Mouse (Mus musculus) kidney, adult 11 months (tissue): ENCODE results near the gene B4galt1.

ENCODE experiments used
- DNase-seq: peaks from one replicate; pipeline ENCODE4 v3.0.0; 2022

B4galt1 gene

DNA sequence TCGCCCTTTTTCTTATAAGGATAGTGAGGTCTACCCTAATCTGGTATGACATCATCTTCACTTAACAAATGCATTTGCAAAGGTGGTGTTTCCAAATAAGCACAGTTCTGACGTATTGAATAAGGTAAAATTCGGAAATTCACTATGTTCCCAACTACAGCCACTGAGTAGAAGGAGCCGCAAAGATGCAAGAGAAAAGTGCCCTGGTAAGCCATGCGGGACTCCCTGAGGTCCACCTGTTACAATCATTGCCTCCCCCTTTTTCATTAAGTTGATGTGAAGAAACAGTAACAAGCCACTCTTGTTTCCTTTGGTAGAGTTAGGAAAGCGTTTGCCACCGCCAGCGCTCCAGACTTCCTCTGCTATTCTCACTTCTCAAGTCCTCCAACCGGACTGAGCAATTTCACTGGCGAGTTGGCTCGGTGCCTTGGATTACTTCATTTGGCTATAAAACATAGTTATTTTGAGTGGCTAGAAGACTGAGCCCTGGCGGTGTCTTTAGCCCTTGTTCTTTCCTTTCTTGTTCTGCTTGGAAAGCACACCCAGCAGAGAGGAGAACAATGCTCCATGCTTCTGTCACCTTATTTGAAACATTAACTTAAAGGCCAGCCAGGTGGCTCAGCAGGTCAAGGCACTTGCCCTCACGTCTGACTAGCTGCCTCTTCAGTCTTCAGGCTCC, 14.9 kb upstream of the B4galt1 start:
- peak; percentile 75 for DNase-seq

DNA sequence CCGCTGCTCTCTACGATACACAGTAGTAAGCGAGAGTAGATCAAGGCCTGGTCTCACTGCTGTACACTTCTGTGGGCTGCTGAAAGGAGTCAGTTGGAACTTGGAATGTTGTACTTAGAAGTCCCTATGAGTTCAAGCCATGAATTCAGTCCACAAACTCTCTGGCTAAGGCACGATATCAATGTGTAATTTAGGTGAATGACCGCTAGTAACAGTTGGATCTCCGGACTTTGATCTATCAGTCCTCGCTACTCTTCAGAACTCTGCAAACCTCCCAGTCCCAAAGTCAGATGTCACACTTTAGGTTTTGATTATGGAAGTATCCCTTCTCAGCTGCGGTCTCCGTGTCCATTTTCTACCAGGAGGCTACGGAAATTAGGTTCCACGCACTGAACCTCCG, 10.6 kb upstream of the B4galt1 start:
- no peak for DNase-seq

DNA sequence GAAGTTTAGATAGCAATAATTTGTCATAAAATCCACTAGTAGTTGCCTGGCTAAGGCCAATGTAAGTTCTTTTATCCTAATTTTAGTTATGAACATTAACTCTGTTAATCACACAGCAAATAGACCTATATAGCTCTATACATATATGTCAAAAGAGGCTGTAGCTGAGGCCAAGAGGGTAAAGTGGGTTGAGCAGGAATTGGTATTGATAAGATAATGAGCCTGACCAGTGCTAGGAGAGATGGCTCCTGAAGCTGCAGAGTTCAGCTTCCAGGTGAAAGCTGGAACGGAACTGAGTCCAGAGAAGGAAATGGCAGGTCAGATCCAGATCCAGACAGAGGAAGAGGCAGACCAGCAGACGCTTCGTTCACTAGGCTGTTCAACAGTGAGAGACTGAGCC, 9.5 kb upstream of the B4galt1 start:
- DNase-seq = no peak

DNA sequence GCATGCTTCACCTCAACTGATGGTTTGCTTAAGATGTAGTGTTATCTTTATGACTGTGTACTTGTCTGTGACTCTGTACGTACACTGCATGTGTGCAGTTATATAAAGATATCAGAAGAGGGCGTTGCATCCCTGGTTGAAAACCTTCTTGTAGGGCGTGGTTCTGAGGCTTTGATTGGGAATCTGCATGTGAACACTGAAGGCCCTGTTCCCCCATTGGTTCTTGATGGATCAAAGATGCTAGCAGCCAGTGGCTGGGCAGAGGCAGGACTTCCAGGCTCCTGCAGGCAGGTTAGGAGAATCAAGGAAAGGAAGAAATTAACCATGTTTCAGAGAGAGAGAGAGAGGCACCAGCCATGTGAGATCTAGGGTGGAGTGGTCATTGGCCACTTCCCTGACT, 7.3 kb upstream of the B4galt1 start:
- DNase-seq = no peak

DNA sequence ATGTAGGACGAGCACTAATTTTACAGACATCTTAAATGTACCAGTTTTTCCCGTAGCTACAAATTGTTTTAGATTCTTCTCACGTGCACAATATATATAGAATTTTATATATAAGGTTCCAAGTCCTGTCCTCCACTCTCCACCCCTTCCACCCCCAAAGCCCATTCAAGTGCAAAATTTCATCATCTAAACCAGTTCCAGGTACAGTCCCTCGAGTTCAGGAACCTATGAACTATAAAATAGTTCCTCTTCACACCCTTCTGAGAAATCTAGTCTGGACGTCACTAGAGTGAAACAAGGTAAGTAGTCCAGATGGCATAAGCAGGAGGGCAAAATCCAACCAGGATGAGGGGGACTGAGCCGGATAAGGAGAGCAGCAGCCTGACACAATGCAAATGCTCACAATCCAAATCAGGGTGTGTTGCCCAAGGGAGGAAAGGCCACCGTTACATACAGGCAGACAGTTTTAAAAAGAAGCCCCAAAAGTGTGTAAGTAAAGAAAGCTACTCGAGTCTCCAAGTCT, 4.1 kb upstream of the B4galt1 start:
- no peak for DNase-seq

DNA sequence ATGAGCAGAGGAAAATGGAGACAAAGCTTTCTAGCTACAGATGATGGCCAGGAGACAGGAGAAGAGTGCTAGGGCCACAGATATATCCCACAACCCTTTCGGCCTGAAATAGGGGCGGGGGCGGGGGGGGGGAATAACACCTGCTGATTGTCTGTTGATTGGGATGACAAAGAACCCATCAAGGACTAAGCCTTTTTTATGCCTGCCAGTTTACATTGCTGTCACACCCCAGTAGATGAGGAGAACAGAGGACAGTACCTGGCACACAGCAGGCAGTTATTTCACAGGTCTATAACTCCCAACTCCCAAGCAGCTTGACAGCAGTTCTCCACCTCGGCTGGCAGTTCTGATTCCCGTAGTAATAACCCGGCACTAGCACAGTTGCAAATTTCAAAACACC, 2.8 kb upstream of the B4galt1 start:
- DNase-seq = no peak

DNA sequence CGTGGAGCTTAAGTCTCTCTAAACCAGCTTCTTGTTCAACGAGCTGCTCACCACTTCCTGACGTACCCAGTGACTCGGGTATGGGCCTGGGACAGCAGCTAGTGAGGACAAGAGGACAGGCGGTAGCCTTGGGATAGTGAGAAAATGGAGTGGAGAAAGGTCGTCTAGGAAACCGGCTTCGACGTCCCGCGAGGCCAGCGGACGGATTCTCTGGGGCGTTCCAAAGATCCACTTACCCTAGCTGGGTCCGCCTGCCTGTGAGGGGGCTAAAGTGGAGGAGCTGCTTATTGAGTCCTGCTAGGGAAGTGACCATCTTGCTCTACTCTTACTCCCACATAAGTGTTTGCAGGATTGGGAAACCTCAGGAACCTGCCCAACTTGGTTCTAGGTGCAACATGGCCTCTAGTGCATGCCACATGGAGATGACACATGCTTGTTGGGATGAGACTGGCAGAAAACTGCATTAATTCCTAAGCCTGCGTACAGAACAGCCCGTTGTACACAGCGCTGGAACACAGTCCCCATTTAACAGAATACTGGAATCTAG, 655 bp upstream of the B4galt1 start:
- DNase-seq = no peak

DNA sequence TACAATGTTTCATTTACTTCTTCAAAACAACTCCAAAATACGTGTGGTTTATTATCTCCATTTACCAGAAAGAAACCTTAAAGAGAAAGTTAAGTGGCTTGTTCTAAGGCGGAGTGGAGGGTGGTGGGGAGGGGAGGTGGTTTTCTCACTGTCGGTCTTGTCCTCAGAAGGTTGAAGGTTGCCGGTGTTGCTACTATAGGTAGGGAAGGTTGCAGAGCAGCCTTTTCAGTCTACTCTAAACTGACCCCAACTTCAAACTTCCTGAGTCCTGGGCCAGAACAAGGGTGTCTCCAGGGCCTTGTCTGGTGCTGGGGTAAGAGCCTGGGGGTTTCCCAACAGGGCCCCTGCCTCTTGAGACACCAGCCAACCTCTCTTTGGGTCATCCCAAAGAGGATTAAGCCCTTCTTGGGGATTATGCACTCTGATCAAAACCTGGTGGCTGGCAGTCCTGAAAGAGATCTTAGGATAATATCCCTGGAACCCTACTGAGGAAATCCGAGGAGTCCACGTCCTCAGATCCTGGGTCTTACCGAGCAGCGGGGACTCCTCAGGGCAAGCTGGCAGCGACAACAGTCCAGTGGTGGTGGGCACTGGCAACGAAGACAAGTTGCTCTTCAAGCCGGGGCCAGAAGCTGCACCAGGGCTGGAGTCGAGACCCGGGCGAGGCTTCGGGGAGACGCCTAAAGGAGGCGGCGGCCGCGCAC, 792 bp downstream of the B4galt1 start:
- peak; percentile 33 for DNase-seq

DNA sequence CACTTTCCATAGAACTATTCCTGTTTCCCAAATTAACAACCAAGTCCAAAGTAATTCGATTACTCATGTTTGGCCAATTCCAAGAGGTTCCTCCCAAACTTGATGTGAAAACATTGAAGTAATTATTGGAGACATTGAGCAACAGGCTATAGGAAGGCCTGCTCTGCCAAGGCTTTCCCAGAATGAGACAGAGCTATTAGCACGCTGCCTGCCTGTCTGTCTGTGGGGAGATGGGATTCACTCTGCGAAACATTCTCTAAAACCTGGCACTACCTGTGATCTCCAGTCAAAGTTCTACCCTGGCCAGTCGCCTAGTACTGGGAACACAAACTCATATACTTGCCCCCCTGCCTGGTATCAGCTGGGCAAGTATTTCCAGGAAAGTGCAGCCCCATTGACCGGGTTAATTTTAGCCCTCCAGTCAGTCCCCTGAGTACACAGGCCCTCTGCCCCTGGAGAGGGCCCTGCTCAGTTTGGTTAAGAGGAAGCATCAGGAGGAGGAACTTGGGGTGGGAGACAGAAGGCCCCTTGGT, 1.5 kb downstream of the B4galt1 start:
- DNase-seq = peak; percentile 71

DNA sequence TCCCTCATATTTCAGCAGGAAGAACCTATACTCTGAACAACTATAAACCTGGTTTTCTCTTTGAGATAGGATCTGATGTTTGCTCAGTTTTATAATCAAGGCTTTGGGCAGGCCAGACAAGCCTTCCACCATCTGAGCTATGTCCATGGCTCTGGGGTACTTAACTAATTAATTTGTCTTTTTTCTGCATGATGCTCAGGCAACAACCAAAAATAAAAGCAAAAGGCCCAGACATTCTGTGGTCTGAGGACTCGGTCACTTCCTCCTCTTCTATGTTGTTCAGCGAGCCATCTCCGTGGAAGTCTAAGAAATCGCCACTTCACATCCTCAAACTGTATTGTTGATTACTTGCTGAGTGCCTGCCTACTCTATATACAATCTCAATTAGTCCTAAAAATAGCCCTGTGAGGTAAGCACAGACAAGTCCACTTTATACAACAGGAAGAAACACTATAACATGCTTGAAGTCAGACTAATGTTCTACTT, 2.0 kb downstream of the B4galt1 start:
- DNase-seq = no peak

DNA sequence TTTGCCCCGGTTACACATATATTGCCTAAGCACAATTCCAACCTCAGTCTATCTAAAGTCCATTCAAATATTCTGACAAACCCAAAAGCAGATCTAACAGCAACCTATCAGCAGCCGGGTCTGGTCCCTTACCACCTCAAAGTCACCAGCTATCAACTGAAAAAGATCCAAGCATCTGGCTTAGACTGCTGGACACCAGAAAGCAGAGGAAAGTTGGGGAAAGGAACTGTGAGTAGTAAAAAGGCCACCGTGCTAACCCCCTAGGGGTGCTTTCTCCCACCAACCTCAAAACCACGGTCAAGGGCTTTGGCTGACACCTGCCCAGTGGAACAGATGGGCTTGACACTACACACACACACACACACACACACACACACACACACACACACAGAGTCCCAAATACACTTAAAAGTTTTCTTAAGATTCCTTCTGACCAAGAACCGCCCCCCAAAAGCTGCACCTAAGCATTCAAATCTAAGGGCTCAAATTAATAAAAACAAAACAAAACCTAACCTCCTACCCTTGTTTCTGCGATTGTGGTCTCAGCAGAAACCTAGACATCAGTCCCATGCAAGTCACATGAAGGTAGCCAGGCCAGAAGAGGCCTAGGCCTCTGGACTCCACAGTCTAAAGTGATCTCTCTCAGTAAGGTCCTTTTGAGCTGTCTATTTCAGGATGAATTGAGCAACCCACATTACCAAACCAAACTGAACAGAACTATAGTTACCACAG, 2.6 kb downstream of the B4galt1 start:
- no peak for DNase-seq

DNA sequence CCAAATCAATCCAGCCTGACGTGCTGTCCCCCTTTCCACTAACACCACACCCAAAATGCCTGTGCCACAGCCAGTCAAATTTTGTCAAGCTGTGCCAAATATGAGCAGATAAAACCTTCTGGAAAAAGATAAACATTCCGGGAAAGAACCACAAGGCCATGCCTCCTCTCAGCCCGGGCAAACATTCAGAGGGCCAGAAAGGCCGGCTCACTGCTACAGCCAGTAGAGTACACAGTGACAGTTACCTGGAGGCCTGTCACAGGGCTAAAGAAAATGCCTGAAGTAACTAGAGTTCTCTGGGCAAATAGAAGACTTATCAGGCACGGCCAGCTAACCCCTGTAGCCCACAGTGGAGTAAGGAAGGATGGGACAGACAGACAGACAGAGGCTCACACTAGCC, 3.2 kb downstream of the B4galt1 start:
- no peak for DNase-seq

DNA sequence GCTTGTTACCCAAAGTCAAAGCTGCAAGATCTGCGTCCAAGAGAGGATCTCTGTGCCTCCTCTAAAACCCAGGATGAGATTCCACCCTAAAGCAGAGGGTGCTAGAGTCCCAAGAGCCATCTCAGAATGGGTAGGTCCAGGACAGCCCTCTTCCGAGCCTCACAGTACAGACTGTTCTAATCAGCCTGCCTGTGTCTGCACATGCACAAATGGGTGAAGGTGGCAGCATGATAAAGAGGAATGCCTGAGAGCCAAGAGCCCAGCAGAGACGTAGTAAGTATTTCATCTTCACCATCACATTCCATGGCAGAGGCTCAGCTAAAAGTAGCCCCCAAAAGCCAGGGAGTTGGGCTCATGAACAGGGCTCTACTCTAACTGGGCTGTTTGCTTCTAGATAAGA, 4.3 kb downstream of the B4galt1 start:
- no peak for DNase-seq

DNA sequence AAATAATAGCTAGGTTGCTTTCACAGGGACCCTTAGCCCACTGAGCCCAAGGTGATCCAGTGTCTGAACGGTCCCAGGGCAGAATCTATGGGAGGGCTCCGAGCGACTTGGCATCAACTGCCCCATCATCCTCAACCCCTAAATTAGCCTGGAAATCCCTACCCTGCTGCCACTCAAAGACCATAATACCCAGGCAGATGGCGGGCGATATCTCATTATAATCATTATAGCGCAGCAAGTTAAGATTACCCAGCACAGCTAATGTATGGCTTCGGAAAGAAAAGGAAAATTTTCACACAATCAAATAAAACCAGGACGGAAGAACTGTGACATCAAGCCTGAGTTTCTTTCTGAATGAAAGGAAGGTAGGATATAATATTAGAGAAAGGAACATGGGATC, 5.6 kb downstream of the B4galt1 start:
- DNase-seq = no peak

DNA sequence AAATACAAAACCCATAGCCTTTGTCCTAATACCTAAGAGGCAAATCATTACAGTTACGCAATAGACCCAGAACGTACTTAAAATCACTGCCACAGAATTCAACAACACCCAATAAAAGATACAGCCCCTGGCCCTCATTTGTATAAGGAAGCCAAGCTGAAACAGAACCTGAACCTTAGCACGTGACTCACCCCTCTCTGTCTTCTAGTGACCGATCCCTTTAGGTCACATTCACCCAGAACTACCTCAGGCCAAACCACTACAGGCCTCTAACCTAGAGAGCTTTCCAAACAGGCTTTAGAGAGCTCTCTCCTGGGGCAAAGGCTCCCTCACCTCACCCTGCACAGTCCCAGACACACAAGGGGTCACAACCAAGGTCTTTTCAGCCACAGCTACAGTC, 6.6 kb downstream of the B4galt1 start:
- peak; percentile 55 for DNase-seq

DNA sequence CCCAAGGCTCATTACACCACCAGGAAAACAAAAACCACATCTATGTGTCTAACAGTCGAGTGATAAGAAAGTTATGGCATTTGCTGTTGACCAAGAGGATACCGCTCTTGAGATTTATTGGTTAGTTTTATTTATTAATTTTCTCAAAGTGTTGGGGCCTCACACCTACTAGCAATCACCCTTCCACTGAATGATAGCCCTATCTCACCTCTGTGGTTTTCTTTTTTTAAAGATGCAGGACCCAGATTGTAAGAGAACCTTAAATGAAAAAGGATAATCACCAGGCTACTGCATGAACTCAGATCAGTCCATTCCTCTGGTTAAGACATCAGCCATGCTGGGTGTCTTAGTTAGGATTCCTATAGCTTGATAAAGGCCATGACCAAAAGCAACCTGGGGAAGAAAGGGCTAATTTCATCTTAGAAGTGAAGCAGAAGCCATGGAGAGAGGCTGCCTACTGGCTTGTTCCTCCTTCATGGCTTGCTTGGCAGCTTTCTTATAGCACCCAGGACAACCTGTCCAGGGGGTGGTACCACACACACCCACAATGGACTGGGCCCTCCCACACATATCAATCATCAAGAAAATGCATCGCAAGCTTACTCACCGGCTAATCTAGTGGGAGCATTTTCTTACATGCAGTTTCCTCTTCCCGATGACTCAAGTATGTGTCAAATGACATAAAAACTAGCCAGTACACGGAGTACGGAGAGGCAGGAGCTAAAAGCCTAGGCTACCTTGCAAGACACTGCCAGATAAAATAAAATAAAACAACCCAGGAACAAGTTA, 7.5 kb downstream of the B4galt1 start:
- DNase-seq = no peak

DNA sequence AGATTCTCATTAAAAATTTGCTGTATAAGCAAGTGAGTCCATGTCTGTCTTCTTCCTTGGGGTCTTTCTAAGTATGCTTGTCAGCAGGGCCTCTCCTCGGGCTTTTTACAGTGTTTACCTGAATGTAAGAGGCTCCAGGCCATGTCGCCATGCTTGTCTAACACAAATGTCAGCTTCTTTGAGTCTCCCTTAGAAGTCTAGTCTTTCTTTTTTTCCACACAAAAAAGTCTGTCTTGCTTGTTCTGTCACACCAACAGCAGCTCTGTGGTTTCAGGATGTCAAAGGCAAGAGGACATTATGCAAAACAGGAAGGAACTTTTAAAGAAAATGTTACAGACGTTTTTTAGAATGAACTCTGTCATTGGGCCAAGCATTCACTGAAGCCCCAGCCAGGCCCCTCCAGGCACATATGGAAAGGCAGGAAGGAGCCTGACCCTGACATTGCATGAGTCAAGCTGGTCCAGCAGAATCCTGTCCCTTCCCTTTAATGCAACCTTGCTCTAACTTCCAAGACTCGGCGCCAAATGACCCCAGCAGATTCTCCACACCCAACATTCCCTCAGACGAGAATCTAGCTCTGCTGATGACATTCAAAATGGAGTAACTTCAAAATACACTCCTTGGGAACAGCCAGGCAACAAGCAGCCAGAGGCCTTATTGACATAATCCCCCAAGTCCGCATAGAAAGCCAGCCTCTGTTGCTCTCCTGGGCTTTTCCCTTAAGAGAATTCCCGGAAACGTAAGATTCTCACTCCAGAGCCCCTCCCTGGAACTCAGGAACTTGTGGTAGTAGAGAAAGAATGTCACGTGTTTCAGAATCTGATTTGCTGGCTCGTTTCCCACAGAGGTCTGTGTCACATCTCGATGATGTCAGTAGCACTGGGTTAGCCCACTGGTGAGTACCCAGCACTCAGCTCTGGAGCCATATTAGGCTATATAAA, 8.7 kb downstream of the B4galt1 start:
- DNase-seq = peak; percentile 76

DNA sequence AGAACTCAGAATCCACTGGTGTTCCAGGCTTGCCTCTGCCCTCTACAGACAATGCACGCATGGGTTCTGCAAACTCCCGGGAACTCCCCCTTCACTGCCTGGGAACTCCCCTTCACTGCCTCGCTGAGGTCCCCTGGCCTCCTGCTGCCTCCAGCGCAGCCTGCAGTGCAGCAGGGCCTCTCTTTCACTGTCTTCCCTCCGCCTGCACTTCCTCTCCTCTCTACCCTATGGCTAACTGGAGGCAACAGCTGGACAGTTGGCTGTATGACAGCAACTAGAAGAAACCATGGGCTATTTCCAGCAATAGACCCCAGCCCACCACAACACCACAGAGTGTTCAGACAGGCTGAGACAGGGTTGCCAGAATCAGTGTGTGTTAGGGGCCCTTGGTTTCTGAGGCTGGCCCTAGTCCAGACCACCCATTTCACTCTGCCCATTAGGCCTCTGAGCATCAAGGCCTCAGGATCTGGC, 9.5 kb downstream of the B4galt1 start:
- DNase-seq = no peak

DNA sequence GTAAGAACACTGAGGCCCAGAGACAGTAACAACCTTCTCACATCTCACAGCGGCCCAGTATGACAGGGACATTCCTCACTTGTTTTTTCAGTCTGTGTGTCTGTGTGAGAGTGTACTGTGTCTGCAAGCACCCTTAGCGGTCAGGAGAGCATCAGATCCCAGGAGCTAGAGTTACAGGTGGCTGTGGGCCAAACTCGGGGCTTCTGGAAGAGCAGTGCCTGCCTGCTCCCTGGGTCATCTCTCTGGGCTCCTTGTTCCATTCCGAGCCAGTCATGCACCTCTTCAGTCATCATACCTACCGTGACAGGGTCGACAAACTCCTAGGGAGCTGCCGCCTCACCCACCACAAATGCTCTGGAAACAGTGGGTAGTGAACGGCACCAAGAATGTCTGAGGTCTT, 10.1 kb downstream of the B4galt1 start:
- DNase-seq = no peak

DNA sequence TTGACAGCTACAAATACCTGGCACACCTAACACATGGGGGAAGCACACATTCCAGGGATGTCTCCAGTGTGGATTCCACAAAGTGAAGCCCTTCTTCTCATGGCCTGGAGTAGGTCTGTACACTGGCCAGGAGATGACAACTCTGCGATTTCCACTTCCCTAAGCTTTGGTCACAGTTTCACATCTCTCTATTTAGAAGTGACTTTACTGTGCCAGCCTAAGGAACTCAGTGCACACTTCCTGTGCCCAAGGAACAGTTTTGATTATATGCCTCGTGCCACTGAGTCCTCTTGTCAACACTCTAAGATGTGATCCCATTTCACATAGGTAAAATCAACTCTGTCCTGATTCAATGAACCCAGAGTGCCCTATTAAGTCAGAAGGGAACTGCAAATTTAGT, 13.4 kb downstream of the B4galt1 start:
- DNase-seq = no peak

DNA sequence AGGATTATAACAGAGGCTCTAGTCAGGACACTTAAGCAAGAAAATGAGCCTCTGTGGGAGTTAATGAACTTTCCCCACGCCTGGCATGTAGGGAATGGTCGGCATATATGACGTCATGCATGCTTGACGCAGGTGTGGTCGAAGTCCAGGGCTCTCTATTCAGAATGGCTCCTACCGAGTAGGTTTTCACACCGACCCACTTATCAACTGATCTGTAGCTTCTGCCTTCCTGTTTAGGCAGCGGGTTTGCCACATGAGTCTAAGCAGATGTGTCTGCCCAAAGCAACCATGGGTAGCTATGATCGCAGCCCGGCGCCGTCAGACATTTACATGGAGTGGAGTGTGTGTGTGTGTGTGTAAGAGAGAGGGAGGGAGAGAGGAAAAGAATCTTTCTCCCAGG, 14.6 kb downstream of the B4galt1 start:
- no peak for DNase-seq
